Mouse (Mus musculus) myocyte (in vitro differentiated cells): ENCODE measurements around the gene C1galt1.

Source experiments
- CEBPB ChIP-seq: IDR thresholded peaks from 2 replicates; pipeline ENCODE4 v1.6.1; 2011; ENCODE audit warnings: mild to moderate bottlenecking, moderate library complexity; ENCODE audit not compliant: poor library complexity, insufficient read depth, severe bottlenecking
- E2F4 ChIP-seq: IDR thresholded peaks from one replicate; pipeline ENCODE4 v1.6.1; 2011; ENCODE audit warnings: mild to moderate bottlenecking, control low read depth, moderate library complexity; ENCODE audit not compliant: insufficient read depth
- MAX ChIP-seq: IDR thresholded peaks from one replicate; pipeline ENCODE4 v1.6.1; 2011; ENCODE audit warnings: low read depth, mild to moderate bottlenecking, control low read depth
- MYOD1 ChIP-seq, 3 experiments: IDR thresholded peaks; one replicate each; pipeline ENCODE4 v1.6.1; 2011; ENCODE audit warnings: control low read depth in 2 of 3, low read depth in 2 of 3, mild to moderate bottlenecking in 2 of 3, moderate library complexity in 1 of 3; ENCODE audit not compliant: insufficient read length in 2 of 3, control insufficient read depth in 1 of 3
- POLR2A ChIP-seq: IDR thresholded peaks from one replicate; pipeline ENCODE4 v1.6.1; 2011; ENCODE audit warnings: low read depth, mild to moderate bottlenecking, control low read depth, moderate library complexity; ENCODE audit not compliant: insufficient read length
- POLR2AphosphoS2 ChIP-seq: IDR thresholded peaks from one replicate; pipeline ENCODE4 v1.6.1; 2011; ENCODE audit warnings: low read depth, control low read depth; ENCODE audit not compliant: insufficient read length
- REST ChIP-seq: IDR thresholded peaks from one replicate; pipeline ENCODE4 v1.6.1; 2011; ENCODE audit warnings: mild to moderate bottlenecking, control low read depth, moderate library complexity; ENCODE audit not compliant: insufficient read depth, insufficient read length
- TCF12 ChIP-seq: IDR thresholded peaks from one replicate; pipeline ENCODE4 v1.6.1; 2011; ENCODE audit warnings: mild to moderate bottlenecking, control low read depth; ENCODE audit not compliant: poor library complexity, insufficient read depth, severe bottlenecking
- USF1 ChIP-seq: IDR thresholded peaks from one replicate; pipeline ENCODE4 v1.6.1; 2011; ENCODE audit warnings: low read depth, mild to moderate bottlenecking, control low read depth, moderate library complexity

GRCm38 (mm10) chr6:7881595-7882128, 37.0 kb downstream of the C1galt1 start:
- TF ChIP-seq E2F4: no peak
- no peak for TF ChIP-seq POLR2A
- no peak for TF ChIP-seq MAX
- TF ChIP-seq MYOD1 (IDR thresholded peaks at IDR 0.05; ENCODE audit: control insufficient read depth in 1 of 3, insufficient read length in 2 of 3, low read depth in 2 of 3): no peak
- no peak for TF ChIP-seq POLR2AphosphoS2
- TF ChIP-seq USF1: no peak
- TF ChIP-seq TCF12: no peak
- TF ChIP-seq CEBPB: no peak
- no peak for TF ChIP-seq REST
